Mouse (Mus musculus): Measurements from ENCODE around the gene Zmiz1. TPM values are rescaled to one million over a fixed set of nuclear protein-coding genes. Genes with fewer than 3 reads are reported as not detected.

The Zmiz1 gene
- polyA plus RNA-seq, 1 experiment from 2014 or later: 80.3 TPM

GRCm38 (mm10) chr14:25548650-25549049 is 89.7 kb downstream of the Zmiz1 start:
- H3K9me3 ChIP-seq: no peaks in the 10 kb centered on the region
- no peak for ATAC-seq
- 74% methylated on average over 6 of the region's 6 CpGs for WGBS
- no peak overlapping the region for H3K4me3 ChIP-seq (replicated peaks)
- no peaks in the 10 kb centered on the region for H3K27me3 ChIP-seq
- peaks cover 44% of the 10 kb centered on the region for H3K36me3 ChIP-seq
- H3K27ac ChIP-seq: peak overlapping the region; percentile 89
- no peak overlapping the region for H3K4me2 ChIP-seq (replicated peaks)
- peaks cover 85% of the 10 kb centered on the region for H3K4me1 ChIP-seq (replicated peaks)
- no peak overlapping the region for H3K9ac ChIP-seq (replicated peaks)

- peaks cover 47% of the 10 kb centered on the region for H3K36me3 ChIP-seq
- no peak for ATAC-seq
- H3K9me3 ChIP-seq: no peaks in the 10 kb centered on the region
- no peak overlapping the region for H3K9ac ChIP-seq (replicated peaks)
- 92% methylated on average over 7 of the region's 7 CpGs for WGBS
- H3K27me3 ChIP-seq: no peaks in the 10 kb centered on the region
- peaks cover 90% of the 10 kb centered on the region for H3K4me1 ChIP-seq (replicated peaks)
- H3K4me3 ChIP-seq (replicated peaks): no peak overlapping the region
- peak overlapping the region; percentile 89 for H3K27ac ChIP-seq
- H3K4me2 ChIP-seq (replicated peaks): no peak overlapping the region
Observed at GRCm38 (mm10) chr14:25549125-25549524, 90.1 kb downstream of the Zmiz1 start.

- 8% methylated on average over 10 of the region's 10 CpGs for WGBS
- Histone ChIP-seq H3K4me1 (replicated peaks) (peaks cover 96% of the 10 kb centered on the region), H3K27ac (peak overlapping the region; percentile 89), H3K36me3 (peaks cover 38% of the 10 kb centered on the region), H3K4me3 (replicated peaks) (no peak overlapping the region), H3K9ac (replicated peaks) (0 out of 2 replicates have a peak overlapping the region, but pooled peaks have one; percentile 21), H3K27me3 (no peaks in the 10 kb centered on the region), H3K9me3 (no peaks in the 10 kb centered on the region), H3K4me2 (replicated peaks) (peak overlapping the region; percentile 29; the same call in 1 of the 2 replicates)
- ATAC-seq: peak; percentile 83
Observed at GRCm38 (mm10) chr14:25549871-25550840, 91.2 kb downstream of the Zmiz1 start.

GRCm38 (mm10) chr14:25551731-25552130 is 92.7 kb downstream of the Zmiz1 start:
- Histone ChIP-seq H3K4me3 (replicated peaks) (no peak overlapping the region), H3K36me3 (peaks cover 22% of the 10 kb centered on the region), H3K27ac (peak overlapping the region; percentile 89), H3K9me3 (no peaks in the 10 kb centered on the region), H3K9ac (replicated peaks) (peak overlapping the region; percentile 41; the same call in 1 of the 2 replicates), H3K27me3 (no peaks in the 10 kb centered on the region), H3K4me1 (replicated peaks) (peaks cover 95% of the 10 kb centered on the region), H3K4me2 (replicated peaks) (no peak overlapping the region)
- ATAC-seq: no peak
- WGBS: 13% methylated on average over 2 of the region's 2 CpGs

GRCm38 (mm10) chr14:25553382-25553781 is 94.4 kb downstream of the Zmiz1 start:
- H3K27ac ChIP-seq: peak overlapping the region; percentile 36
- WGBS: 84% methylated on average over 2 of the region's 2 CpGs
- no peaks in the 10 kb centered on the region for H3K27me3 ChIP-seq
- H3K36me3 ChIP-seq: peaks cover 15% of the 10 kb centered on the region
- H3K9me3 ChIP-seq: no peaks in the 10 kb centered on the region
- no peak for ATAC-seq
- no peak overlapping the region for H3K4me3 ChIP-seq (replicated peaks)
- H3K4me1 ChIP-seq (replicated peaks): peaks cover 95% of the 10 kb centered on the region
- H3K4me2 ChIP-seq (replicated peaks): no peak overlapping the region
- no peak overlapping the region for H3K9ac ChIP-seq (replicated peaks)

- H3K4me1 ChIP-seq (replicated peaks): peaks cover 89% of the 10 kb centered on the region
- H3K27me3 ChIP-seq: no peaks in the 10 kb centered on the region
- peak; percentile 20 for ATAC-seq
- H3K4me2 ChIP-seq (replicated peaks): 0 out of 2 replicates have a peak overlapping the region, but pooled peaks have one; percentile 30
- H3K36me3 ChIP-seq: peaks cover 19% of the 10 kb centered on the region
- H3K27ac ChIP-seq: peak overlapping the region; percentile 84
- H3K9ac ChIP-seq (replicated peaks): peak overlapping the region; percentile 53
- H3K9me3 ChIP-seq: no peaks in the 10 kb centered on the region
- WGBS: 4% methylated on average over 8 of the region's 8 CpGs
- no peak overlapping the region for H3K4me3 ChIP-seq (replicated peaks)
Observed at GRCm38 (mm10) chr14:25554781-25555180, 95.8 kb downstream of the Zmiz1 start.

GRCm38 (mm10) chr14:25555291-25555781 is 96.4 kb downstream of the Zmiz1 start:
- Histone ChIP-seq H3K36me3 (peaks cover 24% of the 10 kb centered on the region), H3K9ac (replicated peaks) (peak overlapping the region; percentile 53), H3K4me3 (replicated peaks) (no peak overlapping the region), H3K27me3 (no peaks in the 10 kb centered on the region), H3K4me1 (replicated peaks) (peaks cover 88% of the 10 kb centered on the region), H3K27ac (peak overlapping the region; percentile 84), H3K4me2 (replicated peaks) (peak overlapping the region; percentile 30), H3K9me3 (no peaks in the 10 kb centered on the region)
- WGBS: 17% methylated on average over 10 of the region's 10 CpGs
- peak; percentile 16; the same call in 1 of the 2 replicates for ATAC-seq

GRCm38 (mm10) chr14:25555848-25556247 is 96.9 kb downstream of the Zmiz1 start:
- Histone ChIP-seq H3K4me1 (replicated peaks) (peaks cover 83% of the 10 kb centered on the region), H3K36me3 (peaks cover 26% of the 10 kb centered on the region), H3K9ac (replicated peaks) (peak overlapping the region; percentile 53; the same call in 1 of the 2 replicates), H3K9me3 (no peaks in the 10 kb centered on the region), H3K4me3 (replicated peaks) (no peak overlapping the region), H3K27me3 (no peaks in the 10 kb centered on the region), H3K27ac (peak overlapping the region; percentile 84), H3K4me2 (replicated peaks) (peak overlapping the region; percentile 30)
- ATAC-seq: no peak
- 5% methylated on average over 7 of the region's 7 CpGs for WGBS

GRCm38 (mm10) chr14:25557014-25557413 is 98.0 kb downstream of the Zmiz1 start:
- H3K27ac ChIP-seq: peak overlapping the region; percentile 65
- 46% methylated on average over 8 of the region's 8 CpGs for WGBS
- no peak for ATAC-seq
- H3K4me3 ChIP-seq (replicated peaks): no peak overlapping the region
- no peaks in the 10 kb centered on the region for H3K9me3 ChIP-seq
- no peaks in the 10 kb centered on the region for H3K27me3 ChIP-seq
- H3K36me3 ChIP-seq: peaks cover 29% of the 10 kb centered on the region
- H3K4me2 ChIP-seq (replicated peaks): no peak overlapping the region
- H3K9ac ChIP-seq (replicated peaks): no peak overlapping the region
- H3K4me1 ChIP-seq (replicated peaks): peaks cover 79% of the 10 kb centered on the region

- H3K4me3 ChIP-seq (replicated peaks): no peak overlapping the region
- ATAC-seq: no peak
- peak overlapping the region; percentile 35; the same call in 1 of the 2 replicates for H3K27ac ChIP-seq
- no peaks in the 10 kb centered on the region for H3K9me3 ChIP-seq
- peaks cover 32% of the 10 kb centered on the region for H3K36me3 ChIP-seq
- H3K4me1 ChIP-seq (replicated peaks): peaks cover 82% of the 10 kb centered on the region
- no peak overlapping the region for H3K4me2 ChIP-seq (replicated peaks)
- 80% methylated on average over 1 of the region's 1 CpGs for WGBS
- H3K27me3 ChIP-seq: no peaks in the 10 kb centered on the region
- H3K9ac ChIP-seq (replicated peaks): no peak overlapping the region
Observed at GRCm38 (mm10) chr14:25558479-25558878, 99.5 kb downstream of the Zmiz1 start.

- no peak overlapping the region for H3K4me3 ChIP-seq (replicated peaks)
- H3K27me3 ChIP-seq: no peaks in the 10 kb centered on the region
- 0 out of 2 replicates have a peak overlapping the region, but pooled peaks have one; percentile 7 for H3K9ac ChIP-seq (replicated peaks)
- 95% methylated on average over 5 of the region's 5 CpGs for WGBS
- H3K9me3 ChIP-seq: no peaks in the 10 kb centered on the region
- ATAC-seq: no peak
- peak overlapping the region; percentile 36 for H3K27ac ChIP-seq
- no peak overlapping the region for H3K4me2 ChIP-seq (replicated peaks)
- peaks cover 83% of the 10 kb centered on the region for H3K4me1 ChIP-seq (replicated peaks)
- peaks cover 32% of the 10 kb centered on the region; the same call in 1 of the 2 replicates for H3K36me3 ChIP-seq
Observed at GRCm38 (mm10) chr14:25559907-25560306, 100.9 kb downstream of the Zmiz1 start.

- no peak for ATAC-seq
- H3K9ac ChIP-seq (replicated peaks): no peak overlapping the region
Observed at GRCm38 (mm10) chr14:25560841-25561240, 101.9 kb downstream of the Zmiz1 start.

More at GRCm38 (mm10) chr14:25560841-25561240, 101.9 kb downstream of the Zmiz1 start:
- Histone ChIP-seq H3K27me3 (no peaks in the 10 kb centered on the region), H3K4me2 (replicated peaks) (no peak overlapping the region), H3K36me3 (peaks cover 32% of the 10 kb centered on the region; the same call in 1 of the 2 replicates), H3K4me3 (replicated peaks) (no peak overlapping the region), H3K4me1 (replicated peaks) (peaks cover 83% of the 10 kb centered on the region), H3K27ac (no peak overlapping the region), H3K9me3 (no peaks in the 10 kb centered on the region)
- 86% methylated on average over 3 of the region's 3 CpGs for WGBS
